Mouse (Mus musculus) embryonic facial prominence, embryonic 13.5 days (tissue): ENCODE data around the gene Atl3. TPM values are rescaled to one million over a fixed set of nuclear protein-coding genes. Genes with fewer than 3 reads are reported as not detected.
A peak's percentile ranks its signal among the peaks of the same experiment; 100 is the strongest.

Experiments
- ATAC-seq: fragments of 200-750 bp; cut with Nextera tagmentation; 2 replicates; pipeline ENCODE4 v1.8.0; 2017; ENCODE audit warnings: low read depth; ENCODE audit not compliant: insufficient number of reproducible peaks, insufficient read depth, low FRiP score, low TSS enrichment
- H3K27ac ChIP-seq: fragments of 300-500 bp; sonication (generic); 2 replicates; pipeline ENCODE4 v1.5.1; 2015; ENCODE audit warnings: moderate library complexity, mild to moderate bottlenecking, inconsistent platforms
- H3K27me3 ChIP-seq: fragments of 300-500 bp; sonication (generic); 2 replicates; pipeline ENCODE4 v1.6.1; 2015; ENCODE audit warnings: mild to moderate bottlenecking, inconsistent platforms
- H3K36me3 ChIP-seq: fragments of 300-500 bp; sonication (generic); 2 replicates; pipeline ENCODE4 v1.6.1; 2015; ENCODE audit warnings: mild to moderate bottlenecking, inconsistent platforms
- H3K4me1 ChIP-seq: fragments of 300-500 bp; sonication (generic); 2 replicates; pipeline ENCODE4 v1.6.1; 2015; ENCODE audit warnings: inconsistent platforms
- H3K4me2 ChIP-seq: fragments of 300-500 bp; sonication (generic); 2 replicates; pipeline ENCODE4 v1.6.1; 2015; ENCODE audit warnings: moderate library complexity, mild to moderate bottlenecking, inconsistent platforms
- H3K4me3 ChIP-seq: fragments of 300-500 bp; sonication (generic); 2 replicates; pipeline ENCODE4 v1.5.1; 2015; ENCODE audit warnings: mild to moderate bottlenecking, inconsistent platforms
- H3K9ac ChIP-seq: fragments of 300-500 bp; sonication (generic); 2 replicates; pipeline ENCODE4 v1.6.1; 2015; ENCODE audit warnings: mild to moderate bottlenecking, inconsistent platforms
- H3K9me3 ChIP-seq: fragments of 300-500 bp; sonication (generic); 2 replicates; pipeline ENCODE4 v1.6.1; 2016; ENCODE audit warnings: inconsistent platforms
- WGBS: fragments of 180-500 bp; shearing (Covaris S2); methylation state at CpG from one replicate; pipeline ENCODE4 v1.1.7; 2015; ENCODE audit warnings: mixed read lengths; 5-methylcytosine and 5-hydroxymethylcytosine counted together
- polyA plus RNA-seq: library from polyadenylated mRNA; unstranded; fragments of >200 nt; fragmentation: Nextera tagmentation; extraction: Ambion mirVana; gene quantifications from 2 replicates; pipeline ENCODE4 v1.2.1, GENCODE M21; 2015

The Atl3 gene
- polyA plus RNA-seq, 1 experiment from 2014 or later = 13.5 TPM

GRCm38 (mm10) chr19:7548924-7549323, 55.1 kb downstream of the Atl3 start:
- no peak overlapping the region for H3K4me2 ChIP-seq
- H3K27ac ChIP-seq = no peak overlapping the region
- H3K36me3 ChIP-seq = no peaks in the 10 kb centered on the region
- H3K9ac ChIP-seq = no peak overlapping the region
- WGBS = 89% methylated on average over 3 of the region's 3 CpGs
- no peak for ATAC-seq
- no peaks in the 10 kb centered on the region for H3K27me3 ChIP-seq
- no peak overlapping the region for H3K4me3 ChIP-seq
- 0 out of 2 replicates have a peak, but pooled peaks cover 1% of the 10 kb centered on the region for H3K9me3 ChIP-seq
- no peaks in the 10 kb centered on the region for H3K4me1 ChIP-seq

GRCm38 (mm10) chr19:7551550-7552300, 57.9 kb downstream of the Atl3 start:
- Histone ChIP-seq H3K27ac (no peak overlapping the region), H3K4me1 (no peaks in the 10 kb centered on the region), H3K4me2 (no peak overlapping the region), H3K9ac (no peak overlapping the region), H3K4me3 (no peak overlapping the region), H3K9me3 (no peaks in the 10 kb centered on the region), H3K36me3 (no peaks in the 10 kb centered on the region), H3K27me3 (no peaks in the 10 kb centered on the region)
- 44% methylated on average over 4 of the region's 4 CpGs for WGBS
- no peak for ATAC-seq

GRCm38 (mm10) chr19:7552301-7552673, 58.4 kb downstream of the Atl3 start:
- ATAC-seq = no peak
- no peaks in the 10 kb centered on the region for H3K27me3 ChIP-seq
- no peak overlapping the region for H3K9ac ChIP-seq
- H3K27ac ChIP-seq = no peak overlapping the region
- no peaks in the 10 kb centered on the region for H3K36me3 ChIP-seq
- H3K4me1 ChIP-seq = peaks cover 2% of the 10 kb centered on the region
- 76% methylated on average over 2 of the region's 2 CpGs for WGBS
- H3K4me2 ChIP-seq = no peak overlapping the region
- no peaks in the 10 kb centered on the region for H3K9me3 ChIP-seq
- no peak overlapping the region for H3K4me3 ChIP-seq

- H3K4me3 ChIP-seq = no peak overlapping the region
- H3K4me1 ChIP-seq = peaks cover 11% of the 10 kb centered on the region
- H3K27ac ChIP-seq = no peak overlapping the region
- no peaks in the 10 kb centered on the region for H3K27me3 ChIP-seq
- H3K9me3 ChIP-seq = no peaks in the 10 kb centered on the region
- H3K36me3 ChIP-seq = no peaks in the 10 kb centered on the region
- no peak overlapping the region for H3K9ac ChIP-seq
- ATAC-seq = no peak
- no peak overlapping the region for H3K4me2 ChIP-seq
Measured at GRCm38 (mm10) chr19:7553441-7553840, 59.6 kb downstream of the Atl3 start.

GRCm38 (mm10) chr19:7554881-7555280, 61.0 kb downstream of the Atl3 start:
- Histone ChIP-seq H3K4me2 (no peak overlapping the region), H3K36me3 (no peaks in the 10 kb centered on the region), H3K27ac (no peak overlapping the region), H3K9ac (no peak overlapping the region), H3K4me3 (no peak overlapping the region), H3K4me1 (peaks cover 11% of the 10 kb centered on the region), H3K27me3 (no peaks in the 10 kb centered on the region), H3K9me3 (no peaks in the 10 kb centered on the region)
- ATAC-seq = no peak
- 68% methylated on average over 4 of the region's 4 CpGs for WGBS

GRCm38 (mm10) chr19:7556641-7557040, 62.8 kb downstream of the Atl3 start:
- no peak for ATAC-seq
- no peaks in the 10 kb centered on the region for H3K36me3 ChIP-seq
- WGBS = 89% methylated on average over 1 of the region's 1 CpGs
- H3K27ac ChIP-seq = no peak overlapping the region
- H3K9me3 ChIP-seq = no peaks in the 10 kb centered on the region
- no peaks in the 10 kb centered on the region for H3K27me3 ChIP-seq
- no peak overlapping the region for H3K4me2 ChIP-seq
- H3K4me1 ChIP-seq = peaks cover 18% of the 10 kb centered on the region
- H3K9ac ChIP-seq = no peak overlapping the region
- H3K4me3 ChIP-seq = no peak overlapping the region

- no peaks in the 10 kb centered on the region for H3K27me3 ChIP-seq
- no peak within 1 kb of the TSS for H3K27ac ChIP-seq
- peak within 1 kb of the TSS; percentile 67 for H3K9ac ChIP-seq
- no peaks in the 10 kb centered on the region for H3K9me3 ChIP-seq
- H3K4me2 ChIP-seq = peak within 1 kb of the TSS; percentile 76
- H3K36me3 ChIP-seq = no peaks in the 10 kb centered on the region
- peaks cover 22% of the 10 kb centered on the region for H3K4me1 ChIP-seq
- ATAC-seq = no peak
- peak within 1 kb of the TSS; percentile 49 for H3K4me3 ChIP-seq
- 1% methylated on average over 27 of the region's 27 CpGs for WGBS
Measured at GRCm38 (mm10) chr19:7557328-7557822, 63.5 kb downstream of the Atl3 start, which contains the start of gene Pla2g16. TSS of gene Pla2g16 (plus strand) at chr19:7557459.

- Histone ChIP-seq H3K4me2 (peak overlapping the region; percentile 76), H3K9ac (peak overlapping the region; percentile 67), H3K36me3 (no peaks in the 10 kb centered on the region), H3K4me3 (peak overlapping the region; percentile 49), H3K4me1 (peaks cover 24% of the 10 kb centered on the region), H3K27me3 (no peaks in the 10 kb centered on the region), H3K9me3 (no peaks in the 10 kb centered on the region), H3K27ac (no peak overlapping the region)
- WGBS = 14% methylated on average over 4 of the region's 4 CpGs
- no peak for ATAC-seq
Measured at GRCm38 (mm10) chr19:7557844-7558243, 64.0 kb downstream of the Atl3 start.

GRCm38 (mm10) chr19:7558675-7559074, 64.8 kb downstream of the Atl3 start:
- WGBS = 57% methylated on average over 4 of the region's 4 CpGs

GRCm38 (mm10) chr19:7559986-7560385, 66.1 kb downstream of the Atl3 start:
- Histone ChIP-seq H3K27me3 (no peaks in the 10 kb centered on the region), H3K36me3 (no peaks in the 10 kb centered on the region), H3K4me2 (no peak overlapping the region), H3K4me3 (no peak overlapping the region), H3K9ac (no peak overlapping the region), H3K4me1 (peaks cover 35% of the 10 kb centered on the region), H3K9me3 (no peaks in the 10 kb centered on the region), H3K27ac (no peak overlapping the region)
- no peak for ATAC-seq
- 72% methylated on average over 4 of the region's 4 CpGs for WGBS

More at GRCm38 (mm10) chr19:7558675-7559074, 64.8 kb downstream of the Atl3 start:
- Histone ChIP-seq H3K36me3 (no peaks in the 10 kb centered on the region), H3K9me3 (no peaks in the 10 kb centered on the region), H3K27ac (no peak overlapping the region), H3K4me3 (0 out of 2 replicates have a peak overlapping the region, but pooled peaks have one; percentile 49), H3K9ac (no peak overlapping the region), H3K4me1 (peaks cover 32% of the 10 kb centered on the region), H3K27me3 (no peaks in the 10 kb centered on the region), H3K4me2 (peak overlapping the region; percentile 76; the same call in 1 of the 2 replicates)
- no peak for ATAC-seq

GRCm38 (mm10) chr19:7561456-7561855, 67.6 kb downstream of the Atl3 start:
- no peaks in the 10 kb centered on the region for H3K27me3 ChIP-seq
- WGBS = 42% methylated on average over 3 of the region's 3 CpGs
- H3K36me3 ChIP-seq = no peaks in the 10 kb centered on the region
- H3K9me3 ChIP-seq = no peaks in the 10 kb centered on the region
- no peak overlapping the region for H3K4me3 ChIP-seq
- peaks cover 35% of the 10 kb centered on the region for H3K4me1 ChIP-seq
- H3K9ac ChIP-seq = 0 out of 2 replicates have a peak overlapping the region, but pooled peaks have one; percentile 11
- no peak for ATAC-seq
- no peak overlapping the region for H3K4me2 ChIP-seq
- no peak overlapping the region for H3K27ac ChIP-seq

- Histone ChIP-seq H3K9ac (0 out of 2 replicates have a peak overlapping the region, but pooled peaks have one; percentile 11), H3K4me2 (no peak overlapping the region), H3K27me3 (no peaks in the 10 kb centered on the region), H3K9me3 (no peaks in the 10 kb centered on the region), H3K4me3 (no peak overlapping the region), H3K27ac (peak overlapping the region; percentile 44; the same call in 1 of the 2 replicates), H3K4me1 (peaks cover 31% of the 10 kb centered on the region), H3K36me3 (no peaks in the 10 kb centered on the region)
- no peak for ATAC-seq
- WGBS = 68% methylated on average over 10 of the region's 10 CpGs
Measured at GRCm38 (mm10) chr19:7562601-7563129, 68.8 kb downstream of the Atl3 start.
